Mouse (Mus musculus): ENCODE measurements around the gene Pde7b. TPM values are rescaled to one million over a fixed set of nuclear protein-coding genes. Genes with fewer than 3 reads are reported as not detected.
"Not testable (repeated sequence)": the region's sequence is repeated elsewhere in the genome, so short reads cannot be mapped to it uniquely, and the experiment has no call there.

Gene Pde7b
- polyA plus RNA-seq, 1 experiment: 9.5 TPM

GRCm38 (mm10) chr10:20531921-20532320, 193.0 kb downstream of the Pde7b start:
- Histone ChIP-seq H3K4me1 (ENCODE audit: control insufficient read depth, insufficient read depth, low read length) (no peaks in the 10 kb centered on the region; the same call in 1 of the 2 replicates), H3K4me3 (ENCODE audit: insufficient read depth, low read depth, low read length) (no peak overlapping the region), H3K27ac (ENCODE audit: insufficient read depth, low read depth, low read length) (no peak overlapping the region), H3K27me3 (replicated peaks; ENCODE audit: control insufficient read depth, insufficient read depth, low read length) (no peaks in the 10 kb centered on the region), H3K36me3 (ENCODE audit: control insufficient read depth, insufficient read depth, low read length) (no peaks in the 10 kb centered on the region)
- DNase-seq: no peak
- 91% methylated on average over 5 of the region's 5 CpGs for WGBS
- TF ChIP-seq POLR2A (IDR thresholded peaks at IDR 0.05; ENCODE audit: low read depth, low read length) (no peak), CTCF (conservative IDR thresholded peaks at IDR 0.05; ENCODE audit: insufficient read depth, insufficient read length, low read depth, low read length) (no peak)

GRCm38 (mm10) chr10:20528544-20529411, 196.1 kb downstream of the Pde7b start:
- TF ChIP-seq POLR2A (IDR thresholded peaks at IDR 0.05; ENCODE audit: low read depth, low read length): no peak
- TF ChIP-seq CTCF (conservative IDR thresholded peaks at IDR 0.05; ENCODE audit: insufficient read depth, insufficient read length, low read depth, low read length): no peak
- Histone ChIP-seq H3K27ac (ENCODE audit: insufficient read depth, low read depth, low read length) (no peak overlapping the region), H3K4me3 (ENCODE audit: insufficient read depth, low read depth, low read length) (no peak overlapping the region), H3K4me1 (ENCODE audit: control insufficient read depth, insufficient read depth, low read length) (no peaks in the 10 kb centered on the region; the same call in 1 of the 2 replicates), H3K27me3 (replicated peaks; ENCODE audit: control insufficient read depth, insufficient read depth, low read length) (no peaks in the 10 kb centered on the region), H3K36me3 (ENCODE audit: control insufficient read depth, insufficient read depth, low read length) (no peaks in the 10 kb centered on the region)
- DNase-seq: peak; percentile 23
- WGBS: 47% methylated on average over 20 of the region's 20 CpGs

GRCm38 (mm10) chr10:20527737-20528136, 197.1 kb downstream of the Pde7b start:
- WGBS: 61% methylated on average over 4 of the region's 4 CpGs
- no peak overlapping the region for H3K4me3 ChIP-seq (ENCODE audit: insufficient read depth, low read depth, low read length)

GRCm38 (mm10) chr10:20518529-20518889, 206.4 kb downstream of the Pde7b start:
- no peak for DNase-seq
- WGBS: 86% methylated on average over 9 of the region's 9 CpGs
- Histone ChIP-seq H3K4me3 (ENCODE audit: insufficient read depth, low read depth, low read length) (no peak overlapping the region), H3K36me3 (ENCODE audit: control insufficient read depth, insufficient read depth, low read length) (no peaks in the 10 kb centered on the region), H3K27me3 (replicated peaks; ENCODE audit: control insufficient read depth, insufficient read depth, low read length) (no peaks in the 10 kb centered on the region), H3K4me1 (ENCODE audit: control insufficient read depth, insufficient read depth, low read length) (peaks cover 2% of the 10 kb centered on the region; the same call in 1 of the 2 replicates), H3K27ac (ENCODE audit: insufficient read depth, low read depth, low read length) (no peak overlapping the region)
- TF ChIP-seq CTCF (conservative IDR thresholded peaks at IDR 0.05; ENCODE audit: insufficient read depth, insufficient read length, low read depth, low read length): no peak
- TF ChIP-seq POLR2A (IDR thresholded peaks at IDR 0.05; ENCODE audit: low read depth, low read length): no peak

More at GRCm38 (mm10) chr10:20527737-20528136, 197.1 kb downstream of the Pde7b start:
- peak; percentile 18 for DNase-seq
- no peak overlapping the region for H3K27ac ChIP-seq (ENCODE audit: insufficient read depth, low read depth, low read length)
- no peaks in the 10 kb centered on the region for H3K36me3 ChIP-seq (ENCODE audit: control insufficient read depth, insufficient read depth, low read length)
- H3K4me1 ChIP-seq (ENCODE audit: control insufficient read depth, insufficient read depth, low read length): no peaks in the 10 kb centered on the region; the same call in 1 of the 2 replicates
- no peak for TF ChIP-seq CTCF (conservative IDR thresholded peaks at IDR 0.05; ENCODE audit: insufficient read depth, insufficient read length, low read depth, low read length)
- TF ChIP-seq POLR2A (IDR thresholded peaks at IDR 0.05; ENCODE audit: low read depth, low read length): no peak
- H3K27me3 ChIP-seq (replicated peaks; ENCODE audit: control insufficient read depth, insufficient read depth, low read length): no peaks in the 10 kb centered on the region

GRCm38 (mm10) chr10:20517756-20518528, 206.9 kb downstream of the Pde7b start:
- not testable (repeated sequence) for DNase-seq; H3K4me1 ChIP-seq (ENCODE audit: control insufficient read depth, insufficient read depth, low read length); H3K36me3 ChIP-seq (ENCODE audit: control insufficient read depth, insufficient read depth, low read length); H3K4me3 ChIP-seq (ENCODE audit: insufficient read depth, low read depth, low read length); H3K27ac ChIP-seq (ENCODE audit: insufficient read depth, low read depth, low read length); H3K27me3 ChIP-seq (replicated peaks; ENCODE audit: control insufficient read depth, insufficient read depth, low read length)
- WGBS: 85% methylated on average over 9 of the region's 9 CpGs

GRCm38 (mm10) chr10:20513891-20514290, 211.0 kb downstream of the Pde7b start:
- Histone ChIP-seq H3K4me1 (ENCODE audit: control insufficient read depth, insufficient read depth, low read length) (peaks cover 4% of the 10 kb centered on the region; the same call in 1 of the 2 replicates), H3K27me3 (replicated peaks; ENCODE audit: control insufficient read depth, insufficient read depth, low read length) (no peaks in the 10 kb centered on the region), H3K27ac (ENCODE audit: insufficient read depth, low read depth, low read length) (no peak overlapping the region), H3K36me3 (ENCODE audit: control insufficient read depth, insufficient read depth, low read length) (no peaks in the 10 kb centered on the region), H3K4me3 (ENCODE audit: insufficient read depth, low read depth, low read length) (no peak overlapping the region)
- TF ChIP-seq CTCF (conservative IDR thresholded peaks at IDR 0.05; ENCODE audit: insufficient read depth, insufficient read length, low read depth, low read length): no peak
- 91% methylated on average over 4 of the region's 4 CpGs for WGBS
- no peak for DNase-seq

GRCm38 (mm10) chr10:20513461-20513860, 211.4 kb downstream of the Pde7b start:
- no peak overlapping the region for H3K27ac ChIP-seq (ENCODE audit: insufficient read depth, low read depth, low read length)
- 59% methylated on average over 5 of the region's 5 CpGs for WGBS
- DNase-seq: no peak
- no peak overlapping the region for H3K4me3 ChIP-seq (ENCODE audit: insufficient read depth, low read depth, low read length)
- TF ChIP-seq CTCF (conservative IDR thresholded peaks at IDR 0.05; ENCODE audit: insufficient read depth, insufficient read length, low read depth, low read length) (no peak), POLR2A (IDR thresholded peaks at IDR 0.05; ENCODE audit: low read depth, low read length) (no peak)
- no peaks in the 10 kb centered on the region for H3K27me3 ChIP-seq (replicated peaks; ENCODE audit: control insufficient read depth, insufficient read depth, low read length)
- H3K4me1 ChIP-seq (ENCODE audit: control insufficient read depth, insufficient read depth, low read length): peaks cover 4% of the 10 kb centered on the region; the same call in 1 of the 2 replicates
- H3K36me3 ChIP-seq (ENCODE audit: control insufficient read depth, insufficient read depth, low read length): no peaks in the 10 kb centered on the region
